Comparison of ENCODE assay signal across 24 mouse cellular contexts in genomic region chr5:128414056-128414455, GRCm38 (mm10). TPM values are rescaled to one million over a fixed set of nuclear protein-coding genes. Genes with fewer than 3 reads are reported as not detected.
DNase-seq lines count a peak whose midpoint lies in the region; ATAC-seq and TF ChIP-seq lines count a peak whose summit lies in the region.
"Had no signal": no experiment of that assay in that cellular context is flagged by ENCODE, and none has a peak within 500 bp of the region (broad histone marks: within the 10 kb centered on the region; RNA-seq: fewer than 3 reads in every experiment).

No protein-coding gene starts in this region.

- H3K4me3 ChIP-seq in forebrain, embryonic 14.5 days (ENCODE audit: low read depth, low read length) = no peak overlapping the region
- no peak overlapping the region for H3K4me3 ChIP-seq in forebrain, embryonic 12.5 days (replicated peaks)
- H3K4me3 ChIP-seq in forebrain, postnatal 0 days (ENCODE audit: low read depth, low read length) = no peak overlapping the region
- H3K4me3 ChIP-seq in forebrain, embryonic 10.5 days = no peak overlapping the region
- H3K4me3 ChIP-seq in embryonic facial prominence, embryonic 10.5 days = no peak overlapping the region

- no peak overlapping the region for H3K4me2 ChIP-seq in forebrain, embryonic 14.5 days (ENCODE audit: low read length)
- no peak overlapping the region for H3K4me2 ChIP-seq in forebrain, embryonic 12.5 days
- no peak overlapping the region for H3K4me2 ChIP-seq in forebrain, postnatal 0 days (ENCODE audit: low read depth)

- peak; percentile 75 for DNase-seq in forebrain, embryonic 14.5 days (ENCODE audit: low spot score)
- DNase-seq in forebrain, postnatal 0 days = no peak
- no peak for DNase-seq in forebrain, embryonic 10.5 days (ENCODE audit: extremely low spot score, low spot score)
- peak; percentile 79 for DNase-seq in brain, embryonic 14.5 days (ENCODE audit: low read depth)
- no peak for DNase-seq in embryonic facial prominence, embryonic 10.5 days (ENCODE audit: low spot score)
- DNase-seq: adrenal gland, adult 2 months; adrenal gland, adult 8-10 months; adrenal gland, postnatal 10 days; adrenal gland, postnatal 14 days; adrenal gland, postnatal 25 days; adrenal gland, postnatal 36 days; B cell, adult 2 months; cerebellum, adult 11 months; cerebellum, adult 11-12 months; cerebellum, adult 18-20 months; cerebellum, adult 2 months had no signal

- no peak for TF ChIP-seq POLR2A in brain, embryonic 14.5 days (IDR thresholded peaks at IDR 0.05; ENCODE audit: borderline replicate concordance, extremely low read depth, insufficient read depth, insufficient read length, poor library complexity, severe bottlenecking)

- peaks cover 6% of the 10 kb centered on the region for H3K4me1 ChIP-seq in forebrain, embryonic 14.5 days (ENCODE audit: control insufficient read depth, insufficient read depth, low read length)
- 0 out of 2 replicates have a peak, but pooled peaks cover 3% of the 10 kb centered on the region for H3K4me1 ChIP-seq in forebrain, embryonic 12.5 days
- no peaks in the 10 kb centered on the region; the same call in 1 of the 2 replicates for H3K4me1 ChIP-seq in forebrain, postnatal 0 days (ENCODE audit: insufficient read depth)
- peaks cover 7% of the 10 kb centered on the region for H3K4me1 ChIP-seq in forebrain, embryonic 10.5 days
- H3K4me1 ChIP-seq in embryonic facial prominence, embryonic 10.5 days = no peaks in the 10 kb centered on the region

- WGBS in forebrain, embryonic 14.5 days = 35% methylated on average over 8 of the region's 8 CpGs
- 66% methylated on average over 8 of the region's 8 CpGs for WGBS in forebrain, embryonic 12.5 days
- WGBS in forebrain, postnatal 0 days = 30% methylated on average over 8 of the region's 8 CpGs
- 82% methylated on average over 8 of the region's 8 CpGs for WGBS in forebrain, embryonic 10.5 days
- 75% methylated on average over 8 of the region's 8 CpGs for WGBS in embryonic facial prominence, embryonic 10.5 days

- ATAC-seq in forebrain, embryonic 14.5 days = no peak
- no peak for ATAC-seq in forebrain, embryonic 12.5 days (ENCODE audit: low FRiP score)
- ATAC-seq in forebrain, postnatal 0 days = no peak
- ATAC-seq: activated CD4-positive, CD25-positive, alpha-beta regulatory T cell, adult 4 months; CD4-positive, CD25-positive, alpha-beta regulatory T cell, adult 4 months; Patski had no signal

- H3K27me3 ChIP-seq in forebrain, embryonic 14.5 days (replicated peaks; ENCODE audit: control insufficient read depth, insufficient read depth, low read length) = no peaks in the 10 kb centered on the region
- H3K27me3 ChIP-seq in forebrain, embryonic 12.5 days = no peaks in the 10 kb centered on the region; the same call in 1 of the 2 replicates
- no peaks in the 10 kb centered on the region for H3K27me3 ChIP-seq in forebrain, postnatal 0 days (ENCODE audit: insufficient read depth, low read length)
- H3K27me3 ChIP-seq in forebrain, embryonic 10.5 days (ENCODE audit: poor library complexity, severe bottlenecking) = no peaks in the 10 kb centered on the region
- no peaks in the 10 kb centered on the region for H3K27me3 ChIP-seq in embryonic facial prominence, embryonic 10.5 days (replicated peaks; ENCODE audit: low read depth, poor library complexity, severe bottlenecking)
- H3K27me3 ChIP-seq: CH12.LX, Patski had no signal

- no peaks in the 10 kb centered on the region for H3K36me3 ChIP-seq in forebrain, embryonic 14.5 days (ENCODE audit: control insufficient read depth, insufficient read depth, low read length)
- no peaks in the 10 kb centered on the region for H3K36me3 ChIP-seq in forebrain, embryonic 12.5 days (replicated peaks)
- H3K36me3 ChIP-seq in forebrain, postnatal 0 days (ENCODE audit: insufficient read depth) = no peaks in the 10 kb centered on the region
- H3K36me3 ChIP-seq in forebrain, embryonic 10.5 days (replicated peaks) = no peaks in the 10 kb centered on the region
- no peaks in the 10 kb centered on the region for H3K36me3 ChIP-seq in embryonic facial prominence, embryonic 10.5 days (replicated peaks)
- H3K36me3 ChIP-seq: G1E had no signal

- TF ChIP-seq CTCF in forebrain, postnatal 0 days (IDR thresholded peaks at IDR 0.05; ENCODE audit: low read depth) = peak; percentile 6; the same call in 1 of the 2 replicates
- TF ChIP-seq CTCF in brain, embryonic 14.5 days (IDR thresholded peaks at IDR 0.05; ENCODE audit: borderline replicate concordance, extremely low read depth, insufficient read depth, insufficient read length) = no peak

- H3K9me3 ChIP-seq in forebrain, embryonic 14.5 days (replicated peaks; ENCODE audit: control insufficient read depth, low read length) = no peaks in the 10 kb centered on the region
- no peaks in the 10 kb centered on the region for H3K9me3 ChIP-seq in forebrain, embryonic 12.5 days
- no peaks in the 10 kb centered on the region for H3K9me3 ChIP-seq in forebrain, postnatal 0 days (ENCODE audit: low read length)
- no peaks in the 10 kb centered on the region for H3K9me3 ChIP-seq in forebrain, embryonic 10.5 days
- no peaks in the 10 kb centered on the region for H3K9me3 ChIP-seq in embryonic facial prominence, embryonic 10.5 days

- H3K9ac ChIP-seq in forebrain, embryonic 14.5 days (ENCODE audit: low read length) = no peak overlapping the region
- H3K9ac ChIP-seq in forebrain, embryonic 12.5 days = no peak overlapping the region
- no peak overlapping the region for H3K9ac ChIP-seq in forebrain, postnatal 0 days

- no peak overlapping the region for H3K27ac ChIP-seq in forebrain, embryonic 14.5 days (ENCODE audit: low read depth, low read length)
- no peak overlapping the region for H3K27ac ChIP-seq in forebrain, embryonic 12.5 days
- no peak overlapping the region for H3K27ac ChIP-seq in forebrain, postnatal 0 days (ENCODE audit: low read depth, low read length)
- H3K27ac ChIP-seq in forebrain, embryonic 10.5 days = no peak overlapping the region
- no peak overlapping the region for H3K27ac ChIP-seq in embryonic facial prominence, embryonic 10.5 days (replicated peaks)

RNA-seq across cellular contexts. Expression of gene Tmem132d, which starts 18.8 kb away (rescaled TPM):
- polyA plus RNA-seq in forebrain, embryonic 14.5 days (2014; fragmentation: Nextera tagmentation; extraction: Ambion mirVana) = 0.86 and 1.1 TPM in 2 replicates
- 0.47 and 0.60 TPM in 2 replicates for polyA plus RNA-seq in forebrain, embryonic 12.5 days (2016; fragmentation: Nextera tagmentation; extraction: Ambion mirVana)
- total RNA-seq in forebrain, postnatal 0 days (2014; rRNA removed) = 8.8 and 13.0 TPM in 2 replicates
- 2.0 and 2.3 TPM in 2 replicates for polyA plus RNA-seq in forebrain, postnatal 0 days (2015; fragmentation: Nextera tagmentation; extraction: Ambion mirVana)
- 0.52 and 0.73 TPM in 2 replicates for polyA plus RNA-seq in forebrain, embryonic 10.5 days (2016; fragmentation: Nextera tagmentation; extraction: Ambion mirVana)
- 2.4 and 5.8 TPM in 2 replicates for polyA plus RNA-seq in brain, embryonic 14.5 days (2012; rRNA removed)
- polyA plus RNA-seq in embryonic facial prominence, embryonic 10.5 days (2016; fragmentation: Nextera tagmentation; extraction: Ambion mirVana) = 0.18 and 0.85 TPM in 2 replicates
- total RNA-seq: adrenal gland, postnatal 14 days; adrenal gland, postnatal 25 days; CH12.LX; MEL had no signal
- polyA plus RNA-seq: activated CD4-positive, CD25-positive, alpha-beta regulatory T cell, adult 4 months; C2C12; CD4-positive, CD25-positive, alpha-beta regulatory T cell, adult 4 months; G1E; Patski had no signal

Comparison
In these comparisons a context has a peak if more than half of its experiments do, and no peak if none do; other contexts are left out.
1. DNase-seq: peak in forebrain, embryonic 14.5 days (single experiment) and brain, embryonic 14.5 days (single experiment); none in forebrain, postnatal 0 days (single experiment), forebrain, embryonic 10.5 days (single experiment) and embryonic facial prominence, embryonic 10.5 days (single experiment).